Mouse (Mus musculus): ENCODE measurements around the gene Psmc4. TPM values are rescaled to one million over a fixed set of nuclear protein-coding genes. Genes with fewer than 3 reads are reported as not detected.

Psmc4 gene
- total RNA-seq, 2 experiments from 2014 or later: 151 to 195 TPM

Other genes with a start within 250 kb of the Psmc4 start
- gene Zfp626, start 242.9 kb downstream of the Psmc4 start, total RNA-seq (2021): 1 to 10 TPM; 7.1 to 7.7 TPM
- 1 to 10 TPM; 3.1 to 4.1 TPM for gene Zfp59, start 211.5 kb downstream of the Psmc4 start, total RNA-seq (2021)
- gene Zfp607a, start 192.6 kb downstream of the Psmc4 start, total RNA-seq (2021): 1 to 10 TPM; 4.6 to 5.4 TPM
- 10 to 100 TPM; 12.7 to 14.3 TPM for gene Zfp974, start 120.6 kb downstream of the Psmc4 start, total RNA-seq (2021)
- gene Zfp780b, start 70.9 kb downstream of the Psmc4 start, total RNA-seq (2021): 10 to 100 TPM; 10.5 to 13.6 TPM
- 1 to 10 TPM; 2.3 to 2.4 TPM for gene Zfp850, start 36.0 kb downstream of the Psmc4 start, total RNA-seq (2021)
- not detected for gene Fcgbp, start 21.1 kb upstream of the Psmc4 start, total RNA-seq (2021)
- gene 9530053A07Rik, start 79.4 kb upstream of the Psmc4 start, total RNA-seq (2021): not detected
- gene Fbl, start 119.6 kb upstream of the Psmc4 start, total RNA-seq (2021): 100 to 1,000 TPM in 1 of 2 experiments, 10 to 100 TPM in 1; 92.2 to 134 TPM
- gene Dyrk1b, start 129.4 kb upstream of the Psmc4 start, total RNA-seq (2021): 10 to 100 TPM; 27.3 to 31.4 TPM
- 10 to 100 TPM; 25.2 to 51.2 TPM for gene Eid2, start 217.8 kb upstream of the Psmc4 start, total RNA-seq (2021)
- 10 to 100 TPM; 13.7 to 18.4 TPM for gene Eid2b, start 227.6 kb upstream of the Psmc4 start, total RNA-seq (2021)
- 1 to 10 TPM in 1 of 2 experiments, not detected in 1; 1.1 TPM for gene Selenov, start 241.1 kb upstream of the Psmc4 start, total RNA-seq (2021)

All from adrenal gland, postnatal 36 days (tissue).